Mouse (Mus musculus): ENCODE data around the gene Olfr522. TPM values are rescaled to one million over a fixed set of nuclear protein-coding genes. Genes with fewer than 3 reads are reported as not detected.

Gene Olfr522
- total RNA-seq, 1 experiment from 2014 or later: not detected

- DNase-seq: no peak
Measured at GRCm38 (mm10) chr7:140111943-140112342, 52.6 kb downstream of the Olfr522 start.

Other genes starting within 250 kb of the Olfr522 start
- gene Utf1, start 221.0 kb downstream of the Olfr522 start, total RNA-seq (2021): not detected in 2 replicates
- 0.61 TPM in 1 of 2 replicates, not detected in the other for gene 6430531B16Rik, start 186.0 kb downstream of the Olfr522 start, total RNA-seq (2021)
- 1.9 and 2.1 TPM in 2 replicates for gene Adam8, start 172.2 kb downstream of the Olfr522 start, total RNA-seq (2021)
- 24.5 and 26.2 TPM in 2 replicates for gene Zfp511, start 128.4 kb downstream of the Olfr522 start, total RNA-seq (2021)
- gene Tubgcp2, start 128.1 kb downstream of the Olfr522 start, total RNA-seq (2021): 21.1 and 31.8 TPM in 2 replicates
- not detected in 2 replicates for gene Msx3, start 115.7 kb downstream of the Olfr522 start, total RNA-seq (2021)
- 5.8 and 6.1 TPM in 2 replicates for gene Caly, start 82.2 kb downstream of the Olfr522 start, total RNA-seq (2021)
- not detected in 2 replicates for gene Prap1, start 71.4 kb downstream of the Olfr522 start, total RNA-seq (2021)
- gene Fuom, start 62.3 kb downstream of the Olfr522 start, total RNA-seq (2021): 68.5 and 85.2 TPM in 2 replicates
- 30.3 and 33.5 TPM in 2 replicates for gene Paox, start 49.0 kb downstream of the Olfr522 start, total RNA-seq (2021)
- gene Echs1, start 48.3 kb downstream of the Olfr522 start, total RNA-seq (2021): 435 and 524 TPM in 2 replicates
- 35.9 and 39.5 TPM in 2 replicates for gene Mtg1, start 27.2 kb downstream of the Olfr522 start, total RNA-seq (2021)
- 0.76 and 0.79 TPM in 2 replicates for gene Sprn, start 9.9 kb downstream of the Olfr522 start, total RNA-seq (2021)
- gene Olfr523, start 8.5 kb upstream of the Olfr522 start, total RNA-seq (2021): not detected in 2 replicates
- gene Olfr524, start 41.2 kb upstream of the Olfr522 start, total RNA-seq (2021): not detected in 2 replicates
- not detected in 2 replicates for gene Cd163l1, start 53.5 kb upstream of the Olfr522 start, total RNA-seq (2021)
- not detected in 2 replicates for gene 5830411N06Rik, start 82.5 kb upstream of the Olfr522 start, total RNA-seq (2021)
- gene Olfr525, start 156.1 kb upstream of the Olfr522 start, total RNA-seq (2021): not detected in 2 replicates
- gene Olfr527, start 169.3 kb upstream of the Olfr522 start, total RNA-seq (2021): not detected in 2 replicates
- not detected in 2 replicates for gene Olfr60, start 196.9 kb upstream of the Olfr522 start, total RNA-seq (2021)
- not detected in 2 replicates for gene Olfr530, start 211.6 kb upstream of the Olfr522 start, total RNA-seq (2021)
- not detected in 2 replicates for gene Olfr531, start 238.2 kb upstream of the Olfr522 start, total RNA-seq (2021)